Mouse (Mus musculus): ENCODE measurements around the gene Lcor. TPM values are rescaled to one million over a fixed set of nuclear protein-coding genes. Genes with fewer than 3 reads are reported as not detected.

Lcor gene
- polyA plus RNA-seq, 1 experiment from 2014 or later, result 23.1 TPM

- 23% methylated on average over 2 of the region's 2 CpGs for WGBS
- ATAC-seq (replicated peaks), result no peak
- H3K4me1 ChIP-seq, result peaks cover 23% of the 10 kb centered on the region
Observed at GRCm38 (mm10) chr19:41522246-41522645, 39.8 kb downstream of the Lcor start.

GRCm38 (mm10) chr19:41523798-41524563 lies 41.5 kb downstream of the Lcor start:
- Histone ChIP-seq H3K4me3 (no peak overlapping the region), H3K9ac (replicated peaks) (no peak overlapping the region), H3K9me3 (no peaks in the 10 kb centered on the region), H3K36me3 (no peaks in the 10 kb centered on the region), H3K27ac (replicated peaks) (no peak overlapping the region), H3K27me3 (no peaks in the 10 kb centered on the region), H3K4me2 (replicated peaks) (no peak overlapping the region), H3K4me1 (peaks cover 23% of the 10 kb centered on the region)
- ATAC-seq (replicated peaks), result no peak
- WGBS, result 85% methylated on average over 3 of the region's 3 CpGs

More at GRCm38 (mm10) chr19:41522246-41522645, 39.8 kb downstream of the Lcor start:
- H3K27me3 ChIP-seq, result no peaks in the 10 kb centered on the region
- H3K9ac ChIP-seq (replicated peaks), result no peak overlapping the region
- no peak overlapping the region for H3K4me2 ChIP-seq (replicated peaks)
- H3K27ac ChIP-seq (replicated peaks), result no peak overlapping the region
- no peaks in the 10 kb centered on the region for H3K36me3 ChIP-seq
- H3K9me3 ChIP-seq, result no peaks in the 10 kb centered on the region
- no peak overlapping the region for H3K4me3 ChIP-seq

GRCm38 (mm10) chr19:41529169-41529568 lies 46.7 kb downstream of the Lcor start:
- no peak for ATAC-seq (replicated peaks)

GRCm38 (mm10) chr19:41534021-41534420 lies 51.6 kb downstream of the Lcor start:
- no peak overlapping the region for H3K4me2 ChIP-seq (replicated peaks)
- WGBS, result 86% methylated on average over 3 of the region's 3 CpGs
- no peak overlapping the region for H3K9ac ChIP-seq (replicated peaks)
- H3K4me1 ChIP-seq, result 0 out of 2 replicates have a peak, but pooled peaks cover 4% of the 10 kb centered on the region
- no peaks in the 10 kb centered on the region for H3K27me3 ChIP-seq
- H3K4me3 ChIP-seq, result no peak overlapping the region
- H3K36me3 ChIP-seq, result no peaks in the 10 kb centered on the region
- no peaks in the 10 kb centered on the region for H3K9me3 ChIP-seq
- no peak for ATAC-seq (replicated peaks)
- H3K27ac ChIP-seq (replicated peaks), result no peak overlapping the region

More at GRCm38 (mm10) chr19:41529169-41529568, 46.7 kb downstream of the Lcor start:
- Histone ChIP-seq H3K27me3 (no peaks in the 10 kb centered on the region), H3K4me1 (0 out of 2 replicates have a peak, but pooled peaks cover 4% of the 10 kb centered on the region), H3K9me3 (no peaks in the 10 kb centered on the region), H3K36me3 (no peaks in the 10 kb centered on the region), H3K27ac (replicated peaks) (no peak overlapping the region), H3K4me3 (no peak overlapping the region), H3K9ac (replicated peaks) (no peak overlapping the region), H3K4me2 (replicated peaks) (no peak overlapping the region)
- 94% methylated on average over 3 of the region's 3 CpGs for WGBS

GRCm38 (mm10) chr19:41556981-41557380 lies 74.5 kb downstream of the Lcor start:
- Histone ChIP-seq H3K27me3 (no peaks in the 10 kb centered on the region), H3K4me2 (replicated peaks) (no peak overlapping the region), H3K36me3 (peaks cover 31% of the 10 kb centered on the region), H3K9me3 (no peaks in the 10 kb centered on the region), H3K27ac (replicated peaks) (no peak overlapping the region), H3K4me1 (no peaks in the 10 kb centered on the region), H3K4me3 (no peak overlapping the region), H3K9ac (replicated peaks) (no peak overlapping the region)
- 83% methylated on average over 4 of the region's 4 CpGs for WGBS
- no peak for ATAC-seq (replicated peaks)

- no peak for ATAC-seq (replicated peaks)
- no peak overlapping the region for H3K4me3 ChIP-seq
- no peak overlapping the region for H3K27ac ChIP-seq (replicated peaks)
- no peaks in the 10 kb centered on the region for H3K27me3 ChIP-seq
- 79% methylated on average over 4 of the region's 4 CpGs for WGBS
- no peak overlapping the region for H3K9ac ChIP-seq (replicated peaks)
- H3K4me2 ChIP-seq (replicated peaks), result no peak overlapping the region
- peaks cover 28% of the 10 kb centered on the region for H3K36me3 ChIP-seq
- H3K4me1 ChIP-seq, result no peaks in the 10 kb centered on the region
- no peaks in the 10 kb centered on the region for H3K9me3 ChIP-seq
Observed at GRCm38 (mm10) chr19:41557491-41557890, 75.1 kb downstream of the Lcor start.

GRCm38 (mm10) chr19:41558891-41559486 lies 76.6 kb downstream of the Lcor start:
- WGBS, result 76% methylated on average over 9 of the region's 9 CpGs
- no peak for ATAC-seq (replicated peaks)
- H3K27ac ChIP-seq (replicated peaks), result no peak overlapping the region

GRCm38 (mm10) chr19:41560856-41561255 lies 78.4 kb downstream of the Lcor start:
- ATAC-seq (replicated peaks), result no peak
- Histone ChIP-seq H3K27ac (replicated peaks) (no peak overlapping the region), H3K27me3 (no peaks in the 10 kb centered on the region), H3K36me3 (peaks cover 20% of the 10 kb centered on the region), H3K4me3 (no peak overlapping the region), H3K9me3 (no peaks in the 10 kb centered on the region), H3K4me2 (replicated peaks) (no peak overlapping the region), H3K4me1 (no peaks in the 10 kb centered on the region), H3K9ac (replicated peaks) (no peak overlapping the region)
- WGBS, result 94% methylated on average over 3 of the region's 3 CpGs

More at GRCm38 (mm10) chr19:41558891-41559486, 76.6 kb downstream of the Lcor start:
- H3K36me3 ChIP-seq, result peaks cover 25% of the 10 kb centered on the region
- no peak overlapping the region for H3K4me2 ChIP-seq (replicated peaks)
- H3K4me3 ChIP-seq, result no peak overlapping the region
- H3K27me3 ChIP-seq, result no peaks in the 10 kb centered on the region
- no peak overlapping the region for H3K9ac ChIP-seq (replicated peaks)
- no peaks in the 10 kb centered on the region for H3K9me3 ChIP-seq
- H3K4me1 ChIP-seq, result no peaks in the 10 kb centered on the region

- H3K36me3 ChIP-seq, result no peaks in the 10 kb centered on the region
- no peak for ATAC-seq (replicated peaks)
- H3K4me2 ChIP-seq (replicated peaks), result no peak overlapping the region
- 74% methylated on average over 2 of the region's 2 CpGs for WGBS
- no peaks in the 10 kb centered on the region for H3K9me3 ChIP-seq
- H3K27ac ChIP-seq (replicated peaks), result no peak overlapping the region
- no peaks in the 10 kb centered on the region for H3K4me1 ChIP-seq
- no peaks in the 10 kb centered on the region for H3K27me3 ChIP-seq
- no peak overlapping the region for H3K4me3 ChIP-seq
- H3K9ac ChIP-seq (replicated peaks), result no peak overlapping the region
Observed at GRCm38 (mm10) chr19:41568791-41569190, 86.4 kb downstream of the Lcor start.

GRCm38 (mm10) chr19:41573700-41574099 lies 91.3 kb downstream of the Lcor start:
- Histone ChIP-seq H3K27ac (replicated peaks) (no peak overlapping the region), H3K27me3 (no peaks in the 10 kb centered on the region), H3K4me3 (no peak overlapping the region), H3K36me3 (no peaks in the 10 kb centered on the region), H3K9ac (replicated peaks) (no peak overlapping the region), H3K4me1 (no peaks in the 10 kb centered on the region), H3K9me3 (no peaks in the 10 kb centered on the region), H3K4me2 (replicated peaks) (no peak overlapping the region)
- WGBS, result 96% methylated on average over 2 of the region's 2 CpGs
- ATAC-seq (replicated peaks), result no peak

GRCm38 (mm10) chr19:41577576-41577975 lies 95.1 kb downstream of the Lcor start:
- Histone ChIP-seq H3K27ac (replicated peaks) (no peak overlapping the region), H3K4me1 (no peaks in the 10 kb centered on the region), H3K4me3 (no peak overlapping the region)

GRCm38 (mm10) chr19:41579311-41579920 lies 97.0 kb downstream of the Lcor start:
- 87% methylated on average over 4 of the region's 4 CpGs for WGBS
- Histone ChIP-seq H3K9me3 (no peaks in the 10 kb centered on the region), H3K27ac (replicated peaks) (no peak overlapping the region), H3K4me1 (no peaks in the 10 kb centered on the region), H3K36me3 (peaks cover 29% of the 10 kb centered on the region), H3K4me2 (replicated peaks) (no peak overlapping the region), H3K4me3 (no peak overlapping the region), H3K9ac (replicated peaks) (no peak overlapping the region), H3K27me3 (no peaks in the 10 kb centered on the region)
- no peak for ATAC-seq (replicated peaks)

More at GRCm38 (mm10) chr19:41577576-41577975, 95.1 kb downstream of the Lcor start:
- peaks cover 12% of the 10 kb centered on the region for H3K36me3 ChIP-seq
- H3K4me2 ChIP-seq (replicated peaks), result no peak overlapping the region
- H3K9ac ChIP-seq (replicated peaks), result no peak overlapping the region
- H3K9me3 ChIP-seq, result no peaks in the 10 kb centered on the region
- ATAC-seq (replicated peaks), result no peak
- H3K27me3 ChIP-seq, result no peaks in the 10 kb centered on the region

Data from forebrain, embryonic 15.5 days (tissue).